In genomic region chr6:145250185-145250791, GRCm38 (mm10) we compare ENCODE assay signal across 8 mouse cellular contexts. TPM values are rescaled to one million over a fixed set of nuclear protein-coding genes. Genes with fewer than 3 reads are reported as not detected.
DNase-seq lines count a peak whose midpoint lies in the region; ATAC-seq and TF ChIP-seq lines count a peak whose summit lies in the region.

Gene Kras (minus strand): TSS chr6:145250239.

- peak within 1 kb of the TSS; percentile 89 for H3K4me2 ChIP-seq in hindbrain, embryonic 14.5 days (replicated peaks)

- POLR2A ChIA-PET in Patski (lab: Charles Lee) = no interaction called here

- CTCF ChIA-PET in Patski (lab: Charles Lee) = interaction anchor here (5.0 kb wide), 1 partner anchor 91 kb away, joined by 17 read pairs; no protein-coding TSS in a partner anchor

- H3K9me3 ChIP-seq in hindbrain, embryonic 14.5 days (ENCODE audit: control insufficient read depth, low read length) = no peaks in the 10 kb centered on the region

- peak; percentile 24 for DNase-seq in Patski (ENCODE audit: low read depth, low spot score)
- DNase-seq in cerebellum, postnatal 14 days = peak; percentile 94 to 96
- peak; percentile 58 to 78 for DNase-seq in frontal cortex, postnatal 25 days (ENCODE audit: low spot score in 2 of 2)
- DNase-seq in hindbrain, embryonic 14.5 days (ENCODE audit: low spot score) = peak; percentile 95
- DNase-seq in layer of hippocampus, postnatal 36 days = peak; percentile 85 to 90
- DNase-seq in lung, postnatal 36 days = peak; percentile 91
- DNase-seq in retina, postnatal 1 day = peak; percentile 96
- DNase-seq in urinary bladder, adult 18-20 months (ENCODE audit: low spot score in 2 of 2) = peak; percentile 85 to 86

- peak within 1 kb of the TSS; percentile 88 for H3K9ac ChIP-seq in hindbrain, embryonic 14.5 days

- WGBS in hindbrain, embryonic 14.5 days = under 1% methylated on average over 34 of the region's 83 CpGs

- H3K27ac ChIP-seq in hindbrain, embryonic 14.5 days = peak within 1 kb of the TSS; percentile 88

- no peak for TF ChIP-seq CTCF in Patski (IDR thresholded peaks at IDR 0.05)

- in situ Hi-C loops in Patski (cut with MboI; ENCODE audit: low pct_unique_long_range_greater_than_20kb) = no loop called here

- peak within 1 kb of the TSS; percentile 84 for H3K4me3 ChIP-seq in hindbrain, embryonic 14.5 days (replicated peaks; ENCODE audit: low read length)

- H3K36me3 ChIP-seq in hindbrain, embryonic 14.5 days (replicated peaks; ENCODE audit: control insufficient read depth, insufficient read depth) = peaks cover 10% of the 10 kb centered on the region; the same call in 1 of the 2 replicates

- H3K4me1 ChIP-seq in hindbrain, embryonic 14.5 days (replicated peaks; ENCODE audit: control insufficient read depth, insufficient read depth, low read length) = peaks cover 17% of the 10 kb centered on the region

- H3K27me3 ChIP-seq in Patski = no peaks in the 10 kb centered on the region
- H3K27me3 ChIP-seq in hindbrain, embryonic 14.5 days (ENCODE audit: control insufficient read depth, insufficient read depth, low read length) = no peaks in the 10 kb centered on the region

- peak; percentile 89 for ATAC-seq in Patski
- peak; percentile 90 for ATAC-seq in hindbrain, embryonic 14.5 days (ENCODE audit: low FRiP score)

RNA-seq across cellular contexts. Expression of gene Kras, which starts in this region (rescaled TPM):
- polyA plus RNA-seq in Patski (2021) = 59.2 TPM
- 109 and 115 TPM in 2 replicates for polyA plus RNA-seq in hindbrain, embryonic 14.5 days (2014; fragmentation: Nextera tagmentation; extraction: Ambion mirVana)
- total RNA-seq in layer of hippocampus, postnatal 36 days (2021) = 10 to 100 TPM; 74.0 to 74.2 TPM

Comparison
In these comparisons a context has a peak if more than half of its experiments do, and no peak if none do; other contexts are left out.
1. Peak in every context shown above with its lines: DNase-seq, ATAC-seq, H3K4me3 ChIP-seq and H3K27ac ChIP-seq.
2. DNase-seq: peak in every context shown above with its lines; median percentile 96 in retina, postnatal 1 day; 95 in cerebellum, postnatal 14 days; 95 in hindbrain, embryonic 14.5 days; 91 in lung, postnatal 36 days; 88 in layer of hippocampus, postnatal 36 days; 86 in urinary bladder, adult 18-20 months; 68 in frontal cortex, postnatal 25 days; 24 in Patski.